Comparison of ENCODE assay signal across 7 mouse cellular contexts in genomic region chr4:43972137-43972591, GRCm38 (mm10). TPM values are rescaled to one million over a fixed set of nuclear protein-coding genes. Genes with fewer than 3 reads are reported as not detected.
DNase-seq lines count a peak whose midpoint lies in the region; ATAC-seq and TF ChIP-seq lines count a peak whose summit lies in the region.

No protein-coding gene starts in this region.

- peak; percentile 41 for DNase-seq in ES-E14 (ENCODE audit: low read depth, low spot score)
- DNase-seq in adrenal gland, postnatal 36 days, result peak; percentile 45 to 70
- peak; percentile 96 for DNase-seq in kidney, postnatal 0 days (ENCODE audit: low spot score)
- peak; percentile 87 for DNase-seq in stomach, postnatal 0 days (ENCODE audit: low spot score)
- no peak for DNase-seq in right cerebral cortex, postnatal 14 days

- H3K27me3 ChIP-seq in heart, embryonic 11.5 days (ENCODE audit: control insufficient read depth, insufficient read depth, low read length), result no peaks in the 10 kb centered on the region
- H3K27me3 ChIP-seq in kidney, postnatal 0 days (ENCODE audit: insufficient read depth, low read length), result no peaks in the 10 kb centered on the region
- H3K27me3 ChIP-seq in megakaryocyte, embryonic 14.5 days (replicated peaks), result no peaks in the 10 kb centered on the region
- no peaks in the 10 kb centered on the region for H3K27me3 ChIP-seq in stomach, postnatal 0 days (ENCODE audit: control insufficient read depth, insufficient read depth, low read length)

- WGBS in heart, embryonic 11.5 days (ENCODE audit: insufficient replicate concordance), result 2% methylated on average over 8 of the region's 8 CpGs
- 0% methylated on average over 8 of the region's 8 CpGs for WGBS in kidney, postnatal 0 days
- 3% methylated on average over 8 of the region's 8 CpGs for WGBS in stomach, postnatal 0 days

- peaks cover 27 to 48% of the 10 kb centered on the region in 2 experiments for H3K4me1 ChIP-seq in ES-E14 (ENCODE audit: control insufficient read depth in 2 of 2, insufficient read depth in 2 of 2, low read length in 2 of 2, poor library complexity in 1 of 2)
- H3K4me1 ChIP-seq in heart, embryonic 11.5 days (ENCODE audit: control insufficient read depth, insufficient read depth, low read length), result peaks cover 34% of the 10 kb centered on the region
- H3K4me1 ChIP-seq in kidney, postnatal 0 days (replicated peaks; ENCODE audit: insufficient read depth, low read length), result peaks cover 26% of the 10 kb centered on the region
- H3K4me1 ChIP-seq in megakaryocyte, embryonic 14.5 days, result peaks cover 86% of the 10 kb centered on the region
- 0 out of 2 replicates have a peak, but pooled peaks cover 2% of the 10 kb centered on the region for H3K4me1 ChIP-seq in stomach, postnatal 0 days (replicated peaks; ENCODE audit: control insufficient read depth, insufficient read depth)

- TF ChIP-seq EP300 in stomach, postnatal 0 days (optimal IDR thresholded peaks at IDR 0.05), result no peak

- peak; percentile 45; the same call in 1 of the 2 replicates for ATAC-seq in heart, embryonic 11.5 days (replicated peaks; ENCODE audit: insufficient number of reproducible peaks, low FRiP score, low TSS enrichment)
- ATAC-seq in kidney, postnatal 0 days (replicated peaks; ENCODE audit: low FRiP score, low read depth), result peak; percentile 88
- peak; percentile 62 for ATAC-seq in stomach, postnatal 0 days (ENCODE audit: low FRiP score, low TSS enrichment)

- H3K36me3 ChIP-seq in ES-E14 (ENCODE audit: control insufficient read depth, insufficient read depth, low read length, poor library complexity, severe bottlenecking), result peaks cover 5% of the 10 kb centered on the region; the same call in 1 of the 2 replicates
- H3K36me3 ChIP-seq in heart, embryonic 11.5 days (ENCODE audit: control insufficient read depth, insufficient read depth, low read length), result no peaks in the 10 kb centered on the region
- H3K36me3 ChIP-seq in kidney, postnatal 0 days (ENCODE audit: insufficient read depth, low read length), result no peaks in the 10 kb centered on the region
- peaks cover 48% of the 10 kb centered on the region for H3K36me3 ChIP-seq in megakaryocyte, embryonic 14.5 days (replicated peaks; ENCODE audit: low read length)
- no peaks in the 10 kb centered on the region for H3K36me3 ChIP-seq in stomach, postnatal 0 days (ENCODE audit: control insufficient read depth, insufficient read depth, low read length)

- H3K9me3 ChIP-seq in ES-E14 (ENCODE audit: control insufficient read depth, insufficient read depth, low read depth, low read length), result no peaks in the 10 kb centered on the region
- H3K9me3 ChIP-seq in heart, embryonic 11.5 days (replicated peaks; ENCODE audit: control insufficient read depth, low read length), result no peaks in the 10 kb centered on the region
- H3K9me3 ChIP-seq in kidney, postnatal 0 days (replicated peaks; ENCODE audit: low read length), result no peaks in the 10 kb centered on the region
- H3K9me3 ChIP-seq in megakaryocyte, embryonic 14.5 days, result no peaks in the 10 kb centered on the region
- H3K9me3 ChIP-seq in stomach, postnatal 0 days (ENCODE audit: control insufficient read depth, low read length), result no peaks in the 10 kb centered on the region

- in situ Hi-C loops in ES-E14 (cut with MboI; ENCODE audit: low sequenced_read_pairs in 2 of 2, unreplicated experiment in 2 of 2), result no loop called here

- peak overlapping the region; percentile 42 for H3K4me2 ChIP-seq in heart, embryonic 11.5 days
- peak overlapping the region; percentile 35; the same call in 1 of the 2 replicates for H3K4me2 ChIP-seq in kidney, postnatal 0 days (ENCODE audit: low read length)
- no peak overlapping the region; the same call in 1 of the 2 replicates for H3K4me2 ChIP-seq in stomach, postnatal 0 days (replicated peaks; ENCODE audit: low read depth)

- peak overlapping the region; percentile 66 for H3K27ac ChIP-seq in ES-E14 (ENCODE audit: insufficient read depth, low read depth, low read length, poor library complexity, severe bottlenecking)
- H3K27ac ChIP-seq in heart, embryonic 11.5 days (ENCODE audit: low read depth, low read length), result peak overlapping the region; percentile 88
- peak overlapping the region; percentile 93 for H3K27ac ChIP-seq in kidney, postnatal 0 days
- peak overlapping the region; percentile 56 for H3K27ac ChIP-seq in stomach, postnatal 0 days (replicated peaks)

- H3K9ac ChIP-seq in ES-E14 (ENCODE audit: insufficient read depth, low read depth, low read length, poor library complexity, severe bottlenecking), result peak overlapping the region; percentile 36; the same call in 1 of the 2 replicates
- no peak overlapping the region for H3K9ac ChIP-seq in heart, embryonic 11.5 days (ENCODE audit: low read depth, low read length)
- H3K9ac ChIP-seq in kidney, postnatal 0 days (ENCODE audit: low read depth, low read length), result peak overlapping the region; percentile 24; the same call in 1 of the 2 replicates
- no peak overlapping the region for H3K9ac ChIP-seq in stomach, postnatal 0 days (ENCODE audit: low read length)

- peak overlapping the region; percentile 27 to 47 for H3K4me3 ChIP-seq in ES-E14 (ENCODE audit: insufficient read depth in 1 of 2, low read depth in 1 of 2, low read length in 2 of 2, poor library complexity in 1 of 2, severe bottlenecking in 1 of 2)
- H3K4me3 ChIP-seq in heart, embryonic 11.5 days (ENCODE audit: low read depth, low read length), result no peak overlapping the region
- 0 out of 2 replicates have a peak overlapping the region, but pooled peaks have one; percentile 0 for H3K4me3 ChIP-seq in kidney, postnatal 0 days (replicated peaks; ENCODE audit: low read depth, low read length)
- H3K4me3 ChIP-seq in megakaryocyte, embryonic 14.5 days (replicated peaks), result peak overlapping the region; percentile 82
- no peak overlapping the region for H3K4me3 ChIP-seq in stomach, postnatal 0 days (ENCODE audit: low read depth, low read length)

- no peak for TF ChIP-seq CTCF in kidney, postnatal 0 days (IDR thresholded peaks at IDR 0.05; ENCODE audit: low read depth)
- no peak for TF ChIP-seq CTCF in stomach, postnatal 0 days (IDR thresholded peaks at IDR 0.05; ENCODE audit: low read depth)

TF ChIP-seq in ES-E14, 5 proteins besides CTCF, POLR2A, EP300 and RAD21:
- TF ChIP-seq MAFK (IDR thresholded peaks at IDR 0.05; ENCODE audit: insufficient read depth, low read depth, low read length), result no peak
- no peak for TF ChIP-seq ZNF384 (IDR thresholded peaks at IDR 0.05; ENCODE audit: low read depth, low read length)
- TF ChIP-seq CHD2 (IDR thresholded peaks at IDR 0.05; ENCODE audit: low read depth, low read length), result no peak
- TF ChIP-seq ZC3H11A (IDR thresholded peaks at IDR 0.05; ENCODE audit: borderline replicate concordance, low read depth, low read length), result no peak
- no peak for TF ChIP-seq HCFC1 (IDR thresholded peaks at IDR 0.05; ENCODE audit: borderline replicate concordance, insufficient read depth, low read length)

RNA-seq across cellular contexts. Expression of gene Ccin, which starts 11.1 kb away (rescaled TPM):
- 0.80 and 1.1 TPM in 2 replicates for total RNA-seq in ES-E14 (2012; rRNA removed)
- total RNA-seq in adrenal gland, postnatal 36 days (2021), result not detected
- polyA plus RNA-seq in heart, embryonic 11.5 days (2014; fragmentation: Nextera tagmentation; extraction: Ambion mirVana), result not detected in 2 replicates
- polyA plus RNA-seq in kidney, postnatal 0 days (2015; fragmentation: Nextera tagmentation; extraction: Ambion mirVana), result not detected in 2 replicates
- polyA plus RNA-seq in megakaryocyte, embryonic 14.5 days (2012; ENCODE audit: insufficient read depth, low replicate concordance), result not detected in 2 replicates
- polyA plus RNA-seq in stomach, postnatal 0 days (2015; fragmentation: Nextera tagmentation; extraction: Ambion mirVana), result not detected in 2 replicates

RNA-seq across cellular contexts. Expression of gene Glipr2, which starts 15.0 kb away (rescaled TPM):
- 52.3 and 93.2 TPM in 2 replicates for total RNA-seq in ES-E14 (2012; rRNA removed)
- 1 to 10 TPM; 3.7 to 5.3 TPM for total RNA-seq in adrenal gland, postnatal 36 days (2021)
- polyA plus RNA-seq in heart, embryonic 11.5 days (2014; fragmentation: Nextera tagmentation; extraction: Ambion mirVana), result 112 and 136 TPM in 2 replicates
- 54.9 and 59.1 TPM in 2 replicates for polyA plus RNA-seq in kidney, postnatal 0 days (2015; fragmentation: Nextera tagmentation; extraction: Ambion mirVana)
- polyA plus RNA-seq in megakaryocyte, embryonic 14.5 days (2012; ENCODE audit: insufficient read depth, low replicate concordance), result 6.5 and 32.0 TPM in 2 replicates
- polyA plus RNA-seq in stomach, postnatal 0 days (2015; fragmentation: Nextera tagmentation; extraction: Ambion mirVana), result 43.4 and 46.4 TPM in 2 replicates

RNA-seq across cellular contexts. Expression of gene Clta, which starts 32.1 kb away (rescaled TPM):
- total RNA-seq in ES-E14 (2012; rRNA removed), result 261 and 373 TPM in 2 replicates
- total RNA-seq in adrenal gland, postnatal 36 days (2021), result 100 to 1,000 TPM; 183 to 188 TPM
- polyA plus RNA-seq in heart, embryonic 11.5 days (2014; fragmentation: Nextera tagmentation; extraction: Ambion mirVana), result 157 and 162 TPM in 2 replicates
- 293 and 300 TPM in 2 replicates for polyA plus RNA-seq in kidney, postnatal 0 days (2015; fragmentation: Nextera tagmentation; extraction: Ambion mirVana)
- 132 and 432 TPM in 2 replicates for polyA plus RNA-seq in megakaryocyte, embryonic 14.5 days (2012; ENCODE audit: insufficient read depth, low replicate concordance)
- 191 and 194 TPM in 2 replicates for polyA plus RNA-seq in stomach, postnatal 0 days (2015; fragmentation: Nextera tagmentation; extraction: Ambion mirVana)

Comparison
In these comparisons a context has a peak if more than half of its experiments do, and no peak if none do; other contexts are left out.
1. H3K4me3 ChIP-seq: peak in ES-E14 (2 of 2), kidney, postnatal 0 days (single experiment) and megakaryocyte, embryonic 14.5 days (single experiment); none in heart, embryonic 11.5 days (single experiment) and stomach, postnatal 0 days (single experiment).
2. H3K9ac ChIP-seq: peak in ES-E14 (single experiment) and kidney, postnatal 0 days (single experiment); none in heart, embryonic 11.5 days (single experiment) and stomach, postnatal 0 days (single experiment).
3. Peak in every context shown above with its lines, with median percentiles within 50 percentile points of each other: H3K27ac ChIP-seq and ATAC-seq.